Mouse (Mus musculus): Measurements from ENCODE around the gene Nim1k.

The Nim1k gene

DNA sequence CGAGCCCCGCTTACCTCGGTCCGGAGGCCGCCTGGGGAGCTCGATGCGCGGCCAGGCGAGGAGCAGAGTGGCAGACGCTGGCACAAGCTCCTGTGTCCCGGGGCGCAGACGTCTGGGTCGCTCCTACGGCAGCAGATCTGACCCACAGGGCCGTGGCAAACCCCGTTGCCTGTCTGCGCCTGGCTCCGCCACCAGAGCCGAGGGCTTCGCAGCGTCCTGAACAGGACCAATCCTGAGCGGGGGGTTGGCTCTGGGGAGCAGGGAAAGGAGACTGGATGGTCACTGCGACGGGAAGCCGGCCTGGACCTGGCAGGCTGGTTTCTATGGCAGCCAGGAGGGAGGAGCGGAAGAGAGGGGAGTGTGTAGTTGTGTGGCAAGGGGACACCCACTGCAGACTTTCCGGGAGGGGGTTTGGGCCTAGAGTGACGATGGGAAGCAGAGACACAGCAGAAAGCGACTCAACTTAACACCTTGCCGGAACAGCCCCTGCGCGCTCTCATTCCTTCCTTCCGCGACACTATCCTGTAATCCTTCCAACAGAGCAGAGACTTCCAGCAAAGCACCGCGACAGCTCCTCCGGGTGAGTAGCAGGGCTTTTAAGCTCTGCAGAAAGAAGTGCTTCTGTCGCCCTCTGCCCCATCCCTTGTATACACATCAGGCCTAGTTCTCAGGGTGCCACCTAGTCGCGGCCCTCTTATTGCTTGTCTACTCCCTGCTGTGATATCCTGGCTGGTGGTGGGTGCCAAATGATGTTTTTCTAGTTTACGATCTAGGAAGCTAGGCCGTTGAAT is at the start of gene Nim1k:
Gene Nim1k, minus strand, starts transcription at position 202 of the 791 bp plus-strand sequence.
- peak; percentile 87 for DNase-seq

DNA sequence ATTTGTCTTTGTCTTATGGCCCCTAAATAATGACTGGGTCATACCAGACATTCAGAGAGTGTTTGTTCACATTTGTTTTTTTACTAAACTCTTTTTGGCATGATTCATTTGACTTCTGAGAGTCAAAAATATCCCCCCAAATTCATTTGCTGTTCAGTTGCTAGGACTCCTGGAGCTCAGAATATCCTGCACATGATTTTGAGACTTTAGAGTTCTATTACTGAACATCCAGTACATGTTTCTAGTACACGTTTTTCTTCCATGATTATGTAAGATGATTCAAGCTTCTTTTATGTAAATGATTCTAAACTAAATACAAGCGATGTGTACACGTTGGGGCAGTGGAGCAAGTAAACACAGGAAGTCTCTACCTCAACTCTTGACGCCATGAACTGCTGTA is 42.0 kb upstream of the Nim1k start:
- no peak for DNase-seq

DNA sequence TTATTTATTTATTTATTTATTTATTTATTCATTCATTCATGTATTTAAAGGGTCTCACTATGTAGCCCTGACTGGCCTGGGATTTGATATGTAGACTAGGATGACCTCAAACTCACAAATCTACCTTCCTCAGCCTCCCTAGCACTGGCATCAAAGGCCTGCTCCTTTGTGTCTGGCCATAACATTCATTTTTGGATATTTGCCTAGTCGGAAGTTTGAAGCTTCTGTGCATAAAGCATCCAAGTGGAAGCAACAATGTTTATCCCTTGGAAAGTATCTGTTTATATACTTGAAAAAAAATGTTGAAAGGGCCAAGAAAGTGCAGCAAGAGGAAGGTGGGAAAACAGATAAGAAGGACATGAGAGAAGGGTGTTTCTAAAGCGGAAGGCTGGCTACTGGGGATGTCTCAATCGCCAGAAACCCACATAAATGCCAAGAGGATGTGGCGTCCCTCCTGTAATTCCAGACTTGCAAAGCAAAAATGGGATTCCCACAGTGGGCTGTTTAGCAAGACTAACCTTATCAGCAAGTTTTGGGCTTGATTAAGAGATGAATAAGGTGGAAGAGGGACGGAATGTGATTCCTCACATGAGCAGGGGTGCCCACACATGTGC is 37.2 kb upstream of the Nim1k start:
- no peak for DNase-seq

DNA sequence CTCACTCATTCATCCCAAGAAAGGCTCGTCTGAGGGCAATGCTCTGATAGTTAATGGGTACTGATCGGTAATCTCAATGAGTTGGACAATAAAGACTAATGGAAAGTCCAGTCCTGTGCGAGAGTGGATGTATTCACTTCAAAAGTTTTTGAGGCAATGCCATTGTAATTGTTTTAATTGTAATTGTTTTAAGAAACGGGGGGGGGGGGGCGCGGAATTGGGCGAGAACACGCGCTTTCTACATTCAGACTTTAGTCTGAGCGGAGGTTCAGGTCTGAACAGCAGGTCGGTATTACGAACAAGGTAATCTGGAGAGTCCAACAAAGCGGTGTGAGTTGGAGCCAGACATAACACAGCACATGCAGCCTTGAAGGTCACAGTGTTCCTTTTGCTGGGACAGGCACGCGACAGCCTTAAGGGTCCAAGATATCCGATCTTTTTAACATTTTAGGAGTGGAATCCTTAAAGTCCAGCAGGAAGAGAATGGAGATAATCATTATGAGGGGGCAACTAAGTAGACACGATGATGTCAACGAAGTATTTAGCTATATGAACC is 36.0 kb upstream of the Nim1k start:
- DNase-seq: peak; percentile 30

DNA sequence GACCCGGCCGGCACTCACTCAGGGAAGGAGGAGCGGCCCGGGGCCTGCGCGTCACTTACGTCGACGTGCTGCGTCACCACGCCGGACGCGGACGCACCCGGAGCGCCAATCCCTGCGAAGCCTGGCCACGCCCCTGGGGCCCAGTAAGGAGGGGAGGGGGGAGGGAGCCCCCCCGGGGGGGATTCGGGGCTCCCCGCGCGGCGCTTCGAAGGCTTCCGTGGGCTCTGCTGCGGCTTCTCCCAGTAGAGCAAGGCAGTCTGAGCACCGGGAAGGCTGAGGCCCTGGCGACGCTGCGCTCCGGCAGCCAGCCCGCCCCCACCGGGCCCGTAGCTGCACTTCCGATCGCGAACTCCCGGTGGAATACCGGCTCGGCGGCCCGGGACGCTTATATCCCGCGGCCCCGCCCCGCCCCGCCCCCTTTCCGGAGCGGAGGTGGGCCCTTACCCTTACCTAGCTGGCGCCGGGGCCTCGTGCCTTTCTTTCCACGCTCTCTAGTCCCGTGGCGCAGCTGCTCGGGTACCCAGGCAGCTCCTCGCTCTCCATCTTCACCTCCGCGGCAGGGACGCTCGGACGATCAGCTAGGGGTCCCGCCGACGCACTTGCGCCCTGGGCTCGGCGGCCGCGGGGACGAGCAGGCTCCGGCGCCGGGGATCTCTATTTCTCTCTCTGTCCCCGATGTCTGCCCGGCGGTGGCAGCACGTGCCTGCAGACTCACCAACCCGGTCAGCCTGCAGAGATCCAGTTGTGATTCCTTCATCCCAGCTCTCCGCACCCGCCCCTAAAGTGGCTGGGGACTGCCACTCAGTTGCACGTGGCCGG is 35.3 kb upstream of the Nim1k start, which contains the start of gene Zfp131:
Gene Zfp131, minus strand, starts transcription at position 129 of the 819 bp plus-strand sequence.
- peak; percentile 93 for DNase-seq

DNA sequence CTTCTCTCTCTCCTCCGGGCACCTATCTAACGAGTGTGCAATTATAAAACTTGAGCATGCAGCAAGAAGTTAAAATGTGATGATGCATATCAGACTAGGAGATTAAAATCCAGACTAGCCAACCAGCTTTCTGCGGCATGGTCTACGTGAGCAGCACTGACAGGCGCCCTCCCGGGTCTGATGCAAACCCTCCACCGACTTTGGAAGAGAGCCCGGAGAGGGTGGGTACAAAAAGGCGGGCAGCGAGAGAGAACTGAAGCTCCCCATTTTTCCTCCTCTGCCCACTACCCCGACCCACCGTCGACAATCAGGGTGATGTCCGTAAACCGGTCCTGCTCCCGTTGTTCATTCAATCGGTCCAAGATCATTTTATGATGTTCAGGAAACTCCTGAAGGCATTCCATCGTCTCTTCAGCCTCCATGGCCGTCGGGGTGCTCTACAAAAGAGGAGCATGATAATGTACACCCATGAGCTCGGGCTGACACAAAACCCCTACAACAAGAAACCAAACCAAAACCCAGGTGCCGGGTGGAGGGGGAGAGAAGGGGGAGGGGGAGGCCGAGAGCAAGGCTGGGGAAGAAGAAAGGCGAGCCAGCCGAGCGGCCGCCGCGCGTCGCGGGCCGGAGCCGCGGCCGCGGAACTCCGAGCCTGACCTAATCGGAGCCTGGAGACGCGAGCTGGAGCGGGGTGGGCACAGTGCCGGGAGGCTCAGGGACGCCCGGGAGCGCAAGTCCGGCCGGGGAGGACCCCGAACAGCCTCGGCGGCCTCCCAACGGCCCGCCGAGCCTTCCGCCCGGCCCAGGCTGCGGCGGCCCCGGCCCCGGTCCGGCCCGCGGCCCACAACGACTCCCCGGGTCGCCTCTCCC is 34.4 kb upstream of the Nim1k start:
- DNase-seq: peak; percentile 28

DNA sequence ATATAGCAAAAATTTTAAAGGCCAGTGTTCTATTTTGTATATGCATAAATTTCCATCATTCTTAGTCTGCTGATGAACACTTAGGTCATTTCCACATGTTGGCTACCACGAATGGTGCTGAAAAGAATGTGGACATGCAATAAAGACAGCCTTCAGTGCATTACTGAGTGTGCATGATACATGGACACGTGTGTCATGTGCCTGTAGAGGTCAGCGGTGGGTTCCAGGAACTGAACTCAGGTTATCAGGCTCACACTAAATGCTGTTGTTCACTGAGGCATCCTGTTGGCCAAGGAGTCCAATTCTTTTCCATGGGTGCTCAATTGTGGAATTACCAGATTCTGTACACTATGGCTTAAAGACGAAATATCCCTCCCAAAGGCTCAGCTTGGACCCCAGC is 27.9 kb upstream of the Nim1k start:
- no peak for DNase-seq

DNA sequence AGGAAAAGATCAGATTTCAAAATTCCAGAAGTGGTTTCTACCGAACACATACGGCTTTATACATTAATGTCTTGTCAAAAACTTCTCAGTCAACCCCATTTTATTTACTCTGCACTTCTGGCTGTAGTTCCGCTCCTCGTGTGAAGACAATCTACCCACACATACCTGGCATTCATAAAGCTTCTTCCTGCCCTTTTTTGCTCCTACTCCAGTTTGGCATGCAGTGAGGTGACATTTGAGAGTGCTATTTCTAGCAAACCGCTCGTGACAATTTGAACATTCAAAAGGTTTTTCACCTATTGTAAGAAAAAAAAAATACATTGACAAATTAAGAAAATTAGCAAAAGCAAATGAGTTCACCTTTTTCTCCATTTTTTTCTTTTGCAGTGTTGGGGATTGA is 12.9 kb upstream of the Nim1k start:
- no peak for DNase-seq

DNA sequence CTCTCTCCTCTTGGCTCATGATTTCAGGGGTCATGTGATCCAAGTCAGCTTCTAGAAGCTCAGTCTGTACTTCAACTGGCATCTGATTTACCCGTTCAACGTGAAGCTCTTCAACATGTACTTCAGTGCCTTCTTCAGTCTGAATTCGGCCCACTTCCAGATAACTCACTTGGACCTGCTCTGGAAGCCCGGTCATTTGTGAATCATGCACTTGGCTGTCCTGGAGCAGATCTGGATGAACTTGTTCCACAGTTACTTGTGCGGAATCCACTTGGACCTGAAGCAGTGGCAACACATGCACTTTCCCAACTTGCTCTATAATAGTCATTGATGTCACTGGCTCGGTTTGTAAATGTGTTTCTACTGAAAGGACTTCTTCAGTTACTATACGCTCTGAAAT is 10.8 kb upstream of the Nim1k start:
- DNase-seq: no peak

DNA sequence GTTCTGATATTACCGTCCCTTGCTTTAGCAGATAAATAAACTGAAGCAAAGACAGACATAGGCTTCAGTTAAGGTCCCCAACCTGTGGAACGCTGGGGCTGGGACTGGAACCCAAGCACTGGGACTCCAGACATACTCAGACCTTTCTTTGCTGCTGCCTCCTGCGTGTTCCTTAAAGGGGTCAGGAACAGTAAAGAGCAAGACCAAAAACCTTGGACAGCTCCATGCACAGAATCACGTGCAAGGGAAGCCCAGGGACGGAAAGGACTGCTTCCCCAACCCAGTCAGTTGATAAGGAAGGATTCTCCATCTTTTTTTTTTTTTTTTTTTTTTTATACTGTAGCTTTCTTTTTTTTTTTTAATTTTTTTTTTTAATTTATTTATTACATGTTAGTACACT is 1.1 kb upstream of the Nim1k start:
- no peak for DNase-seq

DNA sequence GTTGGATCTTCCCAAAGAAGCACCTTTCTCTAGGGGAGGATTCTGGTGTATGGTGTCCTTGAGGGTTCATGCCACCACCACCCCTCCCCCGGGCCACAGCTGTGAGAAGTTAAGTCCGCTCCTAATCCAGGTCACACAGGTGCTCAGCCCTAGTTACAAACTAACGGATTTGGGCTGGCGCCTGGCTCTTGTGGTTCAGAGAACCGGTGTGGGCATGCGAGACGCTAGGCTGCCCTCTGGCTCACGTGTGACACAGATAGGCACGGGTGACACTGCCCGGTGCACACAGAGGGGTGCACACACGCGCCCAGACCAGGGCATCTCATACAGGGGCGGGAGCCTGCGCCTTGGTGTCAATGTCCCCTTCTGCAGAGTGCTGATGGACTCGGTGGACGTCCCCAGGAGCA is 538 bp downstream of the Nim1k start:
- DNase-seq: peak; percentile 63

DNA sequence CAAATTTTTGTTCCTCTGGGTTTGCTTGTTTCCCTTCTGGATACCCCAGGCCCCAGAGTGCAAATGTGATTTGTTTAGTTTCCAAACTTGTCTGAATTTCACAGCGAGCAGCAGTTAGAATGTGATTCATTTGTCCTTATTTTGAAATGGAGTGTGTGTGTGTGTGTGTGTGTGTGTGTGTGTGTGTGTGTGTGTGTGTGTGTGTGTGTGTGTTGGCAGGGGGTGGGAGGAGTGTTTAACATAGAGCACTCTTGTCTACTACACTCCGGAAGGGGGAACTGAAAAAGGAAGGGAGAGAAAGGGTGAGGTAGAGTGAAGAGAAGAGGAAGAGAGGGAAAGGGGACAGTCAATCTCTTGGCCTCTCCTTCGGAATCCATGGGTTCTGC is 1.1 kb downstream of the Nim1k start:
- no peak for DNase-seq

DNA sequence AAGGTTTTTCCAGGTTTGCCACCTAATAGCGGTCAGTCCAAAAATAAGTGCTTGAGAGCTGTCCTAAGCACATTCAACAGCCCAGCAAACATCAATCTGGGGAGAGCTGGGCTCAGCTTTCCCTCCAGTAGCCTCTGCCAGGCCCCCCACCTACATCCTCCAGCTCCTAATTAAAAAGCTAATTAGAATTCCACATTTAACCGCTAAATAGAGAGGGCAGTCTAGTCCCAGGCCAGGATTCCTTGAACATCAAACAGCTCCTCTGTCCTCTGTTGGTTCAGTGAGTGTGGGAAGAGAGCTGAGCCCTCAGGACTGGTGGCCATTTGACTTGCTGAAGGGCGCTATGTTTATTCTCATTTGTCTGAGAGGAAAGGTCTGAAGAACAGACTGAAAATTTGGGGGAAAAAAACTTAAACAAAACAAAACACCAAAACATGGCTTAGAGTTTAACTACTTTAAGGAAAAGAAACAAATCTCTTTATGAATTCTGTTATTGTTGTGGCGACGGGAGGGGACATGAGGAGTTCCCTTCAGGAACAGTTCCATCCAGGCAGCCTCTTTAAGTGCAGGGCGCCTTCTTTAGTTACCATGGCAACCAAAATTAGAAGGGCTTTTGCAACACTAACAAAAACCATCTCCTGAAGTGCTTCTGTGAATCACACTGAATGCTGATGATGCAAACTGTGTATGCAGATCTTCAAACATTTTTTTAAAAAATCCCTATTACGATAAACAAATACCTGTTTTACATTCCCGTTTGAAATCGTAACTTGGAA is 1.6 kb downstream of the Nim1k start:
- DNase-seq: no peak

DNA sequence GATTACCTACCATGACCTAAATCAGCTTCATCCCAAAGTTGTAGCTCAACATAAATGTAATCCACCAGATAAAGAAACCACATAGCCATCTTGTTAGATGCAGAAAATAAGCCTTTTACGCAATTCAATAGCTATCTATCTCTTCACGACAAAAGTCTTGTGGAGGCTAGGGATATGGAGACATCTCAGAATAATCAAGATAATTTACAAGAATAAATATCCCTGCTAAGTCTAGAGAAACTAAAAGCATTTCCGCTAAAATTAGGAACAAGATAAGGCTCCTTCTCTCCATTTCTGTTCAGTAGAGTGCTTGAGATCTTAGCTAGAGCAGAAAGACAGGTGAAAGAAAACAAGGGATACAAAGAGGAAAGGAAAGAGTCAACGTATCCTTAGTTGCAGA is 8.8 kb downstream of the Nim1k start:
- DNase-seq: no peak

DNA sequence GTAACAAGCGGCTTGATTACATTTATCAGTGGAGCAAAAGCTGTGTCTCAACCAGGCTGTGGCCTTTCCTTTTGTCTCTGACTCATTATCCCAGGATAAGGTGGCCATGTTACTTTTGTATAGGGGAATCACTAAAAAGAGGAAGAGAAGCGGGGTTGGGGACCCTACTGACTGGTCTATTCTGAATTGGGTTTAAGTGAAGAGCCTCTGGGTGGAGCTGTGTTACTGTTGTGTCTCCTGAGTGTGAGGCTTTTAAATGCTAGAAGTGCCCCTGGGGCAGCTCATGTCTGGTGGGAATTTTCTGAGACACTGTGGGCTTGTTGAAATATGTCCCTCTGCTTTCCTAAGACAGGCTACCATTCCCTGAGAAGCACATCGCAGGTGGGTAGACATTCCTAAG is 12.2 kb downstream of the Nim1k start:
- DNase-seq: no peak

DNA sequence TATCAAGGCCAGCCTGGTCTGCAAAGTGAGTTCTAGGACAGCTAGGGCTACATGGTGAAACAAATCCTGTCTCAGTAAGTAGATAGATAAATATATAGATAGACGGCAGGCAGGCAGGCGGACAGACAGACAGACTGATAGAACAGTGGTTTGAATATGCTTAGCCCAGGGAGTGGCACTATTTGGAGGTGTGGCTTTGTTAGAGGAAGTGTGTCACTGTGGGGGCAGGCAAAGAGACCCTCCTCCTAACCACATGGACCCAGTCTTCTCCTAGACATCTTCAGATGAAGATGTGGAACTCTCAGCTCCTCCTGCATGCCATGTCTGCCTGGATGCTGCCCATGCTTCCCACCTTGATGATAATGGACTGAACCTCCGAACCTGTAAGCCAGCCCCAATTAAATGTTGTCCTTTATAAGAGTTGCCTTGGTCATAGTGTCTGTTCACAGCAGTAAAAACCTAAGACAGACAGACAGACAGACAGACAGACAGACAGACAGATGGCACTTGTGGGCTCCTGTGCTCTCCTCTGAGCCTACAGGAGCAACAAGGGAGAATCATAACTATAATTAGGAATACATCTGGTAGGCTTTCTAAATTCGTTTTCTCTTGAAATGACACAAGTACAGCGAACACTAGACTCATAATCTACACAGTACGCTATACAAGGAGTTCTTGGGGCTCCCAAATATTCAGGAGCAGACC is 12.8 kb downstream of the Nim1k start:
- no peak for DNase-seq

DNA sequence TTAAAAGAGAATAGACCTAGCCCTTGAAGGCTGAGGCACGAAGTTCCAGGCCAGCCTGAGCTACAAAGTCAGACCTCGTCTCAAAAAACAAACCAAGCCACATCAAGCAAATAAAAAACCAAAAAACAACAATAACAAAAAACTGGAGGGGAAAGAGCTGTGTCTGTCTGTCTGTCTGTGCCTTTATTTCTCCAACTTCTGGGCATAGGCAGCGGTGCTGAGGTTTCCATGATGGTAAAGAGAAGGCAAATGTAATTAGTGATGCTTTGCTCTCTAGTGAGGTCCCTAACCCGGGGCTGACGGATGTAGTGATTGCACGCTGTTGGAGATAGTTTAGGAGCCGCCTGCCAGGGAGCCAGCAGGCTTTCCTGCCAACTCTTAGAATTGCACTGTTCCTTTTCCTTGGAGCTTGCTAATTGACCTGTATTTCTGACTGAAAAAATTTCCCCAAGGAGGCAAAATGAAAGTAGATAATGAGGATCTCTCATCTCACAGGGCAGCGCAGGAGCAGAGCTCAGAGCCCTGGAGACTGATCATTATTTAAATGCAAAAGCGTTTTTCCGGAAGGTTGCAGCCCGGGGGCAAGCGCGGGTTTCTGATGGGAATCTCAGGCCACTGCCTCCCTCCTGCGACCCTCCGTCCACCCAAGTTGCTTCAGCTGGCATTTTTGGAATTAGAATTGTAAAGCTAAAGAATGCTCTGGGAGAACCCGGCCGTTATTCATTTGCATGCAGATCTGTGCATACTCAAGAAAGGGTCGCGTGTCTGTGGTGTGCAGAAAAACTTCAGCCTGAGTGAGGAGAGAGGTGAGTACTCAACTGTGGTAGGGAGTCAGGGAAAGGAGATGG is 14.1 kb downstream of the Nim1k start:
- DNase-seq: no peak

DNA sequence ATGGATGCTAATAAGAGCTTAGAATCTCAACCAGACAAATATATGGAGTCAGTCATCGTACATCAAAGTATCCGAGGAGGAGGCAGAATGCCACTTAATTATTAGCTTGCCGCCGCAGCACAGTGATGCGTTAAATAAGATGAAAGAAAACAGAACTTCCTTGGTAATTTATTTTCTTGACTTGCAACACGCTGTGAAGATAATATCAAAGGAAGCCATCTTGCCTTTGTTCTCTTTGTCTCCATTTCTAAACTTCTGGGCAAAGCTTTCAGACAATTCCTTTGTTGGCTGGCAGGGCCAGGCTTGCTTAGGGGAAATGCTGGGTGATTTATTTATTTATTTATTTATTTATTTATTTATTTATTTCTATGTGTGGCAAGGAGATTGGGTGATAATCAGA is 24.2 kb downstream of the Nim1k start:
- no peak for DNase-seq

DNA sequence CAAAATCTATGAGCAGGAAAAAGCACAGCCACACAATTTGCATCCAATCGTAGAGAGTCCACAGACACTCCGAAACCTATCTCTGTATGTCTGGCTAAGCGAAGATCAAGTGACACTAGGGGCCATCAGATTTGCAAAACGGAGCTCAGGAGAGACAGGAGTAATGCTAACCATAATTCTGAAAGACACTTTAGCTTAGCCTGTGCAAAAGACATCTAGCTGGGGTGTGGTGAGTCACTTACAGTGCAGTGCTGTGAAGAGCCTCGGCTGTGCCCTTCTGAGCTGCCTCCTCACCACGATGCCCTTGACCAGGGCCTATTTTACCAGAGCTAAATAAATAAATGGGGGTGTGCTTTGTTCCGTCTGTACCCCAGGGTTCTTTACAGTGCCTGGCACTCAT is 26.3 kb downstream of the Nim1k start:
- no peak for DNase-seq

Data from kidney, adult 11 months (tissue).